Mouse (Mus musculus) limb, embryonic 12.5 days (tissue): ENCODE data around the gene Itk. TPM values are rescaled to one million over a fixed set of nuclear protein-coding genes. Genes with fewer than 3 reads are reported as not detected.

Experiments
- ATAC-seq: fragments of 200-750 bp; cut with Nextera tagmentation; 2 replicates; pipeline ENCODE4 v1.8.0; 2017; ENCODE audit warnings: low read depth, moderate TSS enrichment; ENCODE audit not compliant: insufficient number of reproducible peaks, insufficient read depth, low FRiP score, low TSS enrichment
- H3K27ac ChIP-seq: fragments of 300-500 bp; sonication (generic); 2 replicates; pipeline ENCODE4 v1.5.1; 2016; ENCODE audit warnings: mild to moderate bottlenecking, moderate library complexity
- H3K27me3 ChIP-seq: fragments of 300-500 bp; sonication (generic); 2 replicates; pipeline ENCODE4 v1.6.1; 2016; ENCODE audit warnings: mild to moderate bottlenecking, moderate library complexity
- H3K36me3 ChIP-seq: fragments of 300-500 bp; sonication (generic); 2 replicates; pipeline ENCODE4 v1.6.1; 2016; ENCODE audit warnings: mild to moderate bottlenecking, moderate library complexity
- H3K4me1 ChIP-seq: fragments of 300-500 bp; sonication (generic); replicated peaks from 2 replicates; pipeline ENCODE4 v1.6.1; 2016
- H3K4me2 ChIP-seq: fragments of 300-500 bp; sonication (generic); 2 replicates; pipeline ENCODE4 v1.6.1; 2016; ENCODE audit warnings: mild to moderate bottlenecking, moderate library complexity
- H3K4me3 ChIP-seq: fragments of 300-500 bp; sonication (generic); replicated peaks from 2 replicates; pipeline ENCODE4 v1.5.1; 2016; ENCODE audit warnings: mild to moderate bottlenecking
- H3K9ac ChIP-seq: fragments of 300-500 bp; sonication (generic); replicated peaks from 2 replicates; pipeline ENCODE4 v1.6.1; 2016; ENCODE audit warnings: mild to moderate bottlenecking, moderate library complexity
- H3K9me3 ChIP-seq: fragments of 300-500 bp; sonication (generic); 2 replicates; pipeline ENCODE4 v1.6.1; 2016; ENCODE audit warnings: mild to moderate bottlenecking, moderate library complexity
- WGBS: fragments of 180-500 bp; shearing (Covaris S2); methylation state at CpG from one replicate; pipeline ENCODE4 v1.1.7; 2016; 5-methylcytosine and 5-hydroxymethylcytosine counted together
- polyA plus RNA-seq: library from polyadenylated mRNA; unstranded; fragments of >200 nt; fragmentation: Nextera tagmentation; extraction: Ambion mirVana; gene quantifications from 2 replicates; pipeline ENCODE4 v1.2.1, GENCODE M21; 2016

Gene Itk
- polyA plus RNA-seq, 1 experiment from 2014 or later: not detected

DNA sequence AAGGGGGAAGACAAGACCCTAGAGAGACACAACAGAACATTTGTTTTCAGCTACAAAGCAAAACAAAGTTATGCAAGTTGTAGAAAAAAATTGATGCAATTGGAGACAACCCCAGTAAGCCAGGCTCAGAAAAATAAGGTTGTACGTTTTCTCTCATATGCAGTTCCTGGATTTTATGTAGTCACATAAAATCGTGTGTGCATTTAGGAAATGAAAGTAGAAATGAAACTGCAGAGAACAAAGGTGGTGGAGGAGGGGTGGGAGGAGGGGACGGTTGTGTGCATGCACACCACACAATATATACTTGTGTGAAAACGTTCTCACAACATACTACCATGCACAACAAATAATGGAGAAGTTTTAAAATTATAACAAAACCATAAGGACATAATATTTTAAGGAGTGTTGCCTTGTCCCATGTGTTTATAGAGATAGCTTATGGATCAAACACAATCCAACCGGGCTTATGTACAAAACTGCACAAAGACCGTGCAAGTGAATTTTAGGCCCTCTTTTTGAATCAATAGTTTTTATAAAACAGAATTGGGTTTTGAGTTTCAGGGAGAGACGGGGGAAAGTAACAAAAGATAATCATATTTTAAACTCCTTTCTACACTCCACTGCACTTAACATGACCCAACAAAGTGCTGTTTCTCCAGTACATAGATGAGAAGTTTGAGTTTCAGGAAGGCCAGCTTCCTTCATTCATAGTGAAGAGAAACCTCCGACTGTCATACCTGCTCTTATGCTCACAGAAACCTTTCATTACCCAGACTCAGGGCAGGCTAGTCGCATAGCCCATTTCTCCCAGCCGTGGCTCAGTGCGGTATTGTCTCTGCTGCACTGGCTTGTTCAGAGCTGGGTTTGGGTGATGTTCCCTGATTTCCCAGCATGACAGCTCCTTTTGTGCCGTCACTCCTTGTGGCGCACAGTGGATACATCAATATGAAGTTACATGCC lies 16.0 kb downstream of the Itk start:
- Histone ChIP-seq H3K9me3 (no peaks in the 10 kb centered on the region), H3K27me3 (no peaks in the 10 kb centered on the region), H3K27ac (peak overlapping the region; percentile 62; the same call in 1 of the 2 replicates), H3K4me2 (no peak overlapping the region), H3K4me3 (no peak overlapping the region), H3K9ac (no peak overlapping the region), H3K4me1 (peaks cover 6% of the 10 kb centered on the region; the same call in 1 of the 2 replicates), H3K36me3 (no peaks in the 10 kb centered on the region)
- 73% methylated on average over 13 of the region's 13 CpGs for WGBS
- ATAC-seq: 0 out of 2 replicates have a peak, but pooled peaks have one; percentile 26

DNA sequence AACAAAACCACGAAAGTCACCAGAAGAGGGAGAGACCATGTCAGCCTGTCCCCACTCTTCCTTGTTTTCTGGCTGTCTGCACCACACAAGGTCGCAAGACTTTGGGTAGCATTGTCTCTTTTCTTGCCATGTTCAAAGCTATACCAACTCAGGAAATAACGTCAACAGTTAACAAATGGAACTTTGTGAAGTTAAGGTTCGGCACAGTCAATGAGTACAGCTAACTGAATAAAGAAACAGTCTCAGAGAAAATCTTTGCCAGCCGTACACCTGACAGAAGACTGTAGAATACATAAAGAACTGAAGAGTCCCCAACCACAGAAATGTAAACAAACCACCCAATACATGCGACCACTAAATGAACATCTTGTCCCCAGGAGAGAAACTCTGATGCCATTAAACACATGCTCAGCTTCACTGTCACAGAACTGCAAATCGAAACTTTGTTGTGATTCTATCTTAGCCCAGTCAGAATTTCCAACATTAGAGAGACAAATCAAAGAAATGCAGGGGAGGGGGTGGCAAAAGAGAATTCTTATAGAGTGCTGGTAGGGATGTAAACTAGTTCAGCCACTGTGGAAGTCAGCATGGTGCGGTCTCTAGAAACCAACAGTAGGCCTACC lies 16.9 kb downstream of the Itk start:
- no peak overlapping the region for H3K4me2 ChIP-seq
- no peaks in the 10 kb centered on the region for H3K9me3 ChIP-seq
- peaks cover 6% of the 10 kb centered on the region; the same call in 1 of the 2 replicates for H3K4me1 ChIP-seq
- no peak for ATAC-seq
- H3K27me3 ChIP-seq: no peaks in the 10 kb centered on the region
- no peaks in the 10 kb centered on the region for H3K36me3 ChIP-seq
- H3K27ac ChIP-seq: peak overlapping the region; percentile 62; the same call in 1 of the 2 replicates
- no peak overlapping the region for H3K4me3 ChIP-seq
- no peak overlapping the region for H3K9ac ChIP-seq
- WGBS: 82% methylated on average over 8 of the region's 8 CpGs

DNA sequence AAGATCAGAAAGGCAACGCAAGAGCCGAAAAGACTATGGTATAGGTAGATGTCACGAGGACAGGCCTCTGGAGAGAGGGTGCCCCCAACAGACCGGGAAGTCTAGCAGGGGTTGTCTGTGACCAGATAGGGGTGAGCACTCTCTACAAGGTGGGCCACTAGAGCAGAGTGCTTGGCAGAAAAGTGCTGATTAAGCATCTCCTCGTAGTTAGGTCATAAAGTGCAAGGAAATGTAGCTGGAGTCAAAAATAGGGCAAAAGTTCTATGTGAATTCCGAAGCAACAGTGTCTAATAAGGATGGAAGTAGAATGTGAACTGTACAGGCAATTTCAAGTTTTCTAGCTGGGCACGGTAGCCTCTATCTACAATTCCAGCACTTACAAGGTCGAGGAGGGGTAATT lies 18.1 kb downstream of the Itk start:
- H3K36me3 ChIP-seq: no peaks in the 10 kb centered on the region
- no peaks in the 10 kb centered on the region for H3K9me3 ChIP-seq
- H3K4me1 ChIP-seq: peaks cover 6% of the 10 kb centered on the region; the same call in 1 of the 2 replicates
- no peak for ATAC-seq
- H3K27me3 ChIP-seq: no peaks in the 10 kb centered on the region
- H3K4me2 ChIP-seq: no peak overlapping the region
- no peak overlapping the region for H3K27ac ChIP-seq
- H3K4me3 ChIP-seq: no peak overlapping the region
- 91% methylated on average over 8 of the region's 8 CpGs for WGBS
- H3K9ac ChIP-seq: no peak overlapping the region

DNA sequence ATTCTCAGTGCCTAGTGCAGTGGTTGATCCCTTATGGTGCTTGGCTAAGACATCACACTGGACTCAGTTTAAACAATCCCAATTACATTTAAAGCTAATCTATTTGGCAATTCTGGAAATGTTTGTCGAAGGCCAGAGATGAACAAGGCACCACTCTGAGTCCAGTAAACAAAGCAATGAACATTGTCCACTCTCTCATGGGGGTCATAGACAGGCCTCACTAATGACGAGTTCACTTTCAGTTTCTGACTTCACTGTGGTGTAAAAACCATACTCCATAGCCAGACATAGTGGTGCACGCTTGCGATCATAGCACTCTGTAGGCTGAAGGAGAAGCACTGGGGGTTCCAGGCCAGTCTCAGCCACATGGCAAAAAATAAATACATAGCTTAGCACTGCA lies 18.9 kb downstream of the Itk start:
- H3K27ac ChIP-seq: no peak overlapping the region
- H3K9ac ChIP-seq: no peak overlapping the region
- ATAC-seq: no peak
- peaks cover 6% of the 10 kb centered on the region; the same call in 1 of the 2 replicates for H3K4me1 ChIP-seq
- H3K36me3 ChIP-seq: no peaks in the 10 kb centered on the region
- no peaks in the 10 kb centered on the region for H3K9me3 ChIP-seq
- no peak overlapping the region for H3K4me2 ChIP-seq
- 88% methylated on average over 4 of the region's 4 CpGs for WGBS
- no peak overlapping the region for H3K4me3 ChIP-seq
- H3K27me3 ChIP-seq: no peaks in the 10 kb centered on the region

DNA sequence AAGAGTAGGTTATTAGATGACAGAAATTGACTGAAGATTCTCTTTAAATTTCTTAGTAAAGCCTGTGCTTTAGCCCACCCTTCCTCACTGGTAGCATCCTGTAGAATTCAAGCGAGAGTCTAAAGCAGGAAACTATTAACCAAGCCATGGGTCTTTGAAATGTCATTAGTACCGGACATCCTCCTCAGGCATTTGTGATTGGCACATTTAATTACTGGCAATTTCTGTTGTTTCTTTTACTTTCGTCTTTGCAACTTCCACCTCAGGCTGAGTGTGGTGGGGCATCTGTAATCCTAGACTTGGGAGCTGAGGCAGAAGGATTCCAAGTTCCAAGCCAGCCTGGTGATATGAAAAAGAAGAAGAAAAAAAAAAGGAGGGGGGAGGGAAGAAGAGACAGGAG lies 23.0 kb downstream of the Itk start:
- no peaks in the 10 kb centered on the region for H3K36me3 ChIP-seq
- no peak overlapping the region for H3K9ac ChIP-seq
- H3K4me1 ChIP-seq: peaks cover 11% of the 10 kb centered on the region
- H3K27ac ChIP-seq: no peak overlapping the region
- no peaks in the 10 kb centered on the region for H3K9me3 ChIP-seq
- H3K4me3 ChIP-seq: no peak overlapping the region
- H3K4me2 ChIP-seq: no peak overlapping the region
- WGBS: 32% methylated on average over 3 of the region's 3 CpGs
- ATAC-seq: no peak
- H3K27me3 ChIP-seq: no peaks in the 10 kb centered on the region

DNA sequence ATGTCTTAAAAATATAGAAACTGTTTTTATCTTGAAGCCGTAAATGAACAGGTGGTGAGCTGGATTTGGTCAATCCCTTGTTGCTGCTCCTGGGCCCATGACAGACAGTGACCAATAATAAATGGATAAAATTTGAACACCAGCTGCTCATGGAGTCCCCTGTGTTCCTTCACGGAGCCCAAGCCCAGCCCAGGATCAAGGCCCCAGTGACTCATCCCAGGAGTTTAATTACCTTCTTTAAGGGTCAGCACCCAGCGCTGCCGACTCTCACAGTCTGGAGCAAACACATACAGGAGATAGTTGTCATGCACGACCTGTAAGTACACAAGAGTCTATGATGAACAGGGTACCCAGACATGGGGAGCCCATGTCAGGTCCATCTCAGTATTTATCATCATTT lies 23.6 kb downstream of the Itk start:
- H3K9ac ChIP-seq: no peak overlapping the region
- peaks cover 18% of the 10 kb centered on the region for H3K4me1 ChIP-seq
- H3K27me3 ChIP-seq: no peaks in the 10 kb centered on the region
- no peaks in the 10 kb centered on the region for H3K36me3 ChIP-seq
- H3K4me3 ChIP-seq: no peak overlapping the region
- H3K27ac ChIP-seq: no peak overlapping the region
- no peak for ATAC-seq
- no peak overlapping the region for H3K4me2 ChIP-seq
- 66% methylated on average over 5 of the region's 5 CpGs for WGBS
- H3K9me3 ChIP-seq: no peaks in the 10 kb centered on the region

DNA sequence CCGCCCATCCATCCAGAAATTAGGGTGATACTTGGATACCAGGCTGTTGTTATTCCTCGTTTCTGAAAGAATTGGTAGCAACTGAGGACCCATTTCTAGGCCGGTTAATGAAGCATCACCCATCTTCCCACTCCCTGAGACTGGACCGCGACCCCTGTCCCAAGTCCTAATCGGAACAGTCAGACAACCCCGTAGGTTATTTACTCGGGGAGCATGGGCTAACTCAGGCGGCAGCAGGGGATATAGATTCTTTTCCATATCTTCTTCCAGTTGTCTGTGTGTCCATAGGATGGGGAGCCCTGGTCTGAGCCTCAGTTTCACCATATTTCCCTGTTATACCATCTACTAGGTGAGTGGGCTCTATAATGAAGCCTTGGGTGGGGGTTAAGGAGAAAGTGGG lies 25.5 kb downstream of the Itk start:
- WGBS: 95% methylated on average over 9 of the region's 9 CpGs
- peaks cover 18% of the 10 kb centered on the region for H3K4me1 ChIP-seq
- no peak overlapping the region for H3K4me3 ChIP-seq
- H3K36me3 ChIP-seq: no peaks in the 10 kb centered on the region
- no peaks in the 10 kb centered on the region for H3K9me3 ChIP-seq
- H3K27ac ChIP-seq: no peak overlapping the region
- H3K27me3 ChIP-seq: no peaks in the 10 kb centered on the region
- H3K9ac ChIP-seq: no peak overlapping the region
- ATAC-seq: no peak
- no peak overlapping the region for H3K4me2 ChIP-seq

DNA sequence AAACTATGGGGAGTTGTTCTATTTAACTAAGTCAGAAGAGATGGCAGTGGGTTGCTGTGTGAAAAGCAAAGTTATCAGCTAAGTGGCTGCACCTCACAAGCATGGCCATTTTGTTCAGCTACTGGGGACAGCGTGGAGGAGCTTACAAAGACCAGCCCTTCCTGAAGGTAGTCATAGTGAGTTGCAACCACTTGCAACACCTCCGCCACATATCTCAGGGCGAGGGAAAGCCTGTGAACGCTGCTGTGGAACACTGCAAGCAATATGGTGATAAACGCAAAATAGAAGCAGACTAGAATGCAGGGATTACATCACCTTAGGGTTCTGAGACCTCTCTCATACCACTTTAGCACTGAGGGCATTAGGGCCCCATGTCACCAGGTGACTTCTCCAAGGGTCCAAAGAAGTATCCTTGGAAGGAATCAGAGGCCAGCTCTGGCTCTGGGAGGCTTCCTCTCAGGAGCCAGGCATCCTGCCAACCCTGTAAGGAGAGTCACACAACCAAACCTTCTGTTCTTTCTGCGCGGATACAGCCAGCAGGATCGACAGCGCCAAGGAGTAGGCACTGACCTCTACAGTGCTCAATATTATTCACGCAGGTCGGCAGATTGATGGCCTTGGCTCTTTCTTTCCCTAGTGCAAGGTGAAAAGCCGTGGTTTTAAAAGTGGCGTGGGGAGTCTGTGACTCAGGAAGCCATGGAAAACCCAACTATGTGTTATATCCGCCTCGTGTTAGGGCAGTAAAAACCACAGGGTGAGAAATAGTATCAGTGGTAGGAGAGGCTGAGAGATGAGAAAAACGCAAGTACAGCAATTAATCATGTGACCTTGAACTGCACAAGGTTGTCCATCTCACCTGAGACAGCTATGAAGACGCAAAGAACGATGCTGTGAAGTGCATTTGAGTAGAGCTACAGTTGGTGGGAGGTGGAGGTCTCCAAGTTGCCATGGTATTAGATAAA lies 27.0 kb downstream of the Itk start:
- Histone ChIP-seq H3K9ac (no peak overlapping the region), H3K4me2 (no peak overlapping the region), H3K4me3 (no peak overlapping the region), H3K9me3 (no peaks in the 10 kb centered on the region), H3K4me1 (peaks cover 18% of the 10 kb centered on the region), H3K36me3 (no peaks in the 10 kb centered on the region), H3K27ac (peak overlapping the region; percentile 72), H3K27me3 (no peaks in the 10 kb centered on the region)
- WGBS: 71% methylated on average over 18 of the region's 18 CpGs
- no peak for ATAC-seq

DNA sequence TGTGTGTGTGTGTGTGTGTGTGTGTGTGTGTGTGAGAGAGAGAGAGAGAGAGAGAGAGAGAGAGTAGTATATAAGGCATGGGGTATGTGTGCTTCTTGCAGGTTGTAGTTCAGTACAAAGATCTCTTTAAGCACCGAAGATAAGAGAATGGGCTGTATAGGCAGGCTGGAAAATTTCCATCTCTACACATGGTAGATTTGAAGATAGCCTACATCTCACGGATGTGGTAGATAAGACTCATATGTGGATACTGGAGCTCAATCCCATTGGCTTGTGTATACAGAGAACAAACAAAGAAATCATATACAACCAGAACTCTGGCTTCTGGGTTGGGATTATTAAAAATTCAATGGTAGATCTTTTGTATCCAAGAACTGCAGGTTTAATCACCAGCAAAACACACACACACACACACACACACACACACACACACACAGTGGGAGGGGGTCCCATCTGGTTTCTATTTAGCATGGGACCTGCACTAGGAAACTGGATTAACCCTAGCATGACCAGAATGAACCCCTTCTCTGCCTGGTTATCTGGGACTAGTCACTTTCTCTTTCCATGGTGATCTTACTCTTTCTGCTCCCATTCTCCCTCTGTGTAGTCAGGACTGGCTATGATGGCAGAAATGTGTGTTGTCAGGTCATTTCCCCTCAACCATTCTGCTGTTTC lies 28.2 kb downstream of the Itk start:
- no peak overlapping the region for H3K9ac ChIP-seq
- H3K4me1 ChIP-seq: peaks cover 18% of the 10 kb centered on the region
- no peaks in the 10 kb centered on the region for H3K9me3 ChIP-seq
- H3K4me2 ChIP-seq: no peak overlapping the region
- WGBS: 54% methylated on average over 2 of the region's 2 CpGs
- H3K36me3 ChIP-seq: no peaks in the 10 kb centered on the region
- H3K4me3 ChIP-seq: no peak overlapping the region
- H3K27me3 ChIP-seq: no peaks in the 10 kb centered on the region
- no peak for ATAC-seq
- H3K27ac ChIP-seq: 0 out of 2 replicates have a peak overlapping the region, but pooled peaks have one; percentile 72

DNA sequence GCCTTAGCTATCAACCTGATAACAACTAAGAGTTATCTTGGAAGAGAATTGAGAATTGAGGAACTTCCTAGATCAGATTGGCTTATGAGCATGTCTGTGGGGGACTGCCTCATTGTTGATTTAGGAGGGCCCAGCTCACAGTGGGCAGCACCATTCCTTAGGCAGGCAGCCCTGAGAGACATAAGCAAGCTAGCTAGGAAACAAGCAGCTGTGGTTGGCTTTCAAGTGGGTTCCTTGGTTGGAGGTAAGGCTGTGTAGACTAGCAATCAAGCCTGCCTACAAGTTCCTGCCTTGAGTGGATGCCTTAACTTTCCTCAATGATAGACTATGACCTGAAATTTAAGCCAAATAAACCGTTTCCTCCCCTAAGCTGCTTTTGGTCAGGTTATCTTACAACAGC lies 30.9 kb downstream of the Itk start:
- Histone ChIP-seq H3K27me3 (no peaks in the 10 kb centered on the region), H3K4me2 (no peak overlapping the region), H3K27ac (no peak overlapping the region), H3K36me3 (no peaks in the 10 kb centered on the region), H3K9ac (no peak overlapping the region), H3K4me1 (peaks cover 18% of the 10 kb centered on the region), H3K9me3 (no peaks in the 10 kb centered on the region), H3K4me3 (no peak overlapping the region)
- ATAC-seq: no peak
- 74% methylated on average over 1 of the region's 1 CpGs for WGBS
